Mouse (Mus musculus) CH12.LX (cell line): ENCODE data around the gene Clec2d. TPM values are rescaled to one million over a fixed set of nuclear protein-coding genes. Genes with fewer than 3 reads are reported as not detected.

Experiments
- DNase-seq: peaks from one replicate; pipeline ENCODE4 v3.0.0-alpha.2; 2013; ENCODE audit errors: extremely low read depth
- H3K27ac ChIP-seq: 2 replicates; pipeline ENCODE4 v1.5.1; 2012; ENCODE audit warnings: low read depth, mild to moderate bottlenecking, control low read depth, moderate library complexity; ENCODE audit not compliant: insufficient read depth
- H3K27me3 ChIP-seq: replicated peaks from 2 replicates; pipeline ENCODE3; 2012; ENCODE audit warnings: inconsistent platforms
- H3K36me3 ChIP-seq, 2 experiments: replicated peaks in 1 of 2; 2 replicates each; pipeline versions ENCODE3 to v1.6.1; 2012; ENCODE audit warnings: inconsistent platforms in 1 of 2, low read length in 1 of 2, mild to moderate bottlenecking in 1 of 2, mixed read lengths in 1 of 2, moderate library complexity in 1 of 2; ENCODE audit not compliant: control insufficient read depth in 1 of 2, insufficient read depth in 1 of 2
- H3K4me1 ChIP-seq, 2 experiments: 2 replicates each; pipeline ENCODE4 v1.6.1; 2012; ENCODE audit warnings: inconsistent platforms in 1 of 2, moderate library complexity in 1 of 2; ENCODE audit not compliant: insufficient read depth in 2 of 2, control insufficient read depth in 1 of 2
- H3K4me2 ChIP-seq: 2 replicates; pipeline ENCODE4 v1.6.1; 2012; ENCODE audit warnings: low read depth, mild to moderate bottlenecking, control low read depth; ENCODE audit not compliant: poor library complexity, insufficient read depth, severe bottlenecking
- H3K4me3 ChIP-seq, 3 experiments: fragments of 150-350 bp in 1 of 3; sonication (generic) in 1 of 3; replicated peaks in 1 of 3; 2 replicates each; pipeline versions ENCODE3 to v1.5.1; 2011 to 2012; ENCODE audit warnings: low read depth in 2 of 3, low read length in 2 of 3, mild to moderate bottlenecking in 2 of 3, moderate library complexity in 2 of 3, control low read depth in 1 of 3, improper control_type of control experiment in 1 of 3, inconsistent platforms in 1 of 3, mixed read lengths in 1 of 3; ENCODE audit not compliant: poor library complexity in 1 of 3
- H3K79me2 ChIP-seq: replicated peaks from 2 replicates; pipeline ENCODE4 v1.6.1; 2012; ENCODE audit warnings: mild to moderate bottlenecking, moderate library complexity; ENCODE audit not compliant: control insufficient read depth, poor library complexity, insufficient read depth, severe bottlenecking; ENCODE audit errors: extremely low read depth
- H3K9ac ChIP-seq: 2 replicates; pipeline ENCODE4 v1.6.1; 2012; ENCODE audit warnings: low read depth, mild to moderate bottlenecking, control low read depth, moderate library complexity; ENCODE audit not compliant: insufficient read depth
- H3K9me3 ChIP-seq: replicated peaks from 2 replicates; pipeline ENCODE3; 2012; ENCODE audit warnings: low read length, inconsistent platforms, mixed read lengths
- CHD1 ChIP-seq: IDR thresholded peaks from 2 replicates; pipeline ENCODE4 v1.6.1; 2012; ENCODE audit warnings: low read depth, low read length, improper control_type of control experiment, inconsistent platforms
- CHD2 ChIP-seq: IDR thresholded peaks from 2 replicates; pipeline ENCODE4 v1.6.1; 2011; ENCODE audit warnings: low read length, improper control_type of control experiment
- CTCF ChIP-seq, 2 experiments: IDR thresholded peaks in 1 of 2; conservative IDR thresholded peaks in 1 of 2; 2 replicates each; pipeline ENCODE4 v1.5.1; 2011 to 2012; ENCODE audit warnings: low read depth in 2 of 2, low read length in 2 of 2, improper control_type of control experiment in 1 of 2, inconsistent platforms in 1 of 2, mild to moderate bottlenecking in 1 of 2, moderate library complexity in 1 of 2
- ELF1 ChIP-seq: IDR thresholded peaks from 2 replicates; pipeline ENCODE4 v1.6.1; 2014; ENCODE audit warnings: low read depth, mild to moderate bottlenecking, inconsistent platforms, low read length, improper control_type of control experiment
- EP300 ChIP-seq: IDR thresholded peaks from 2 replicates; pipeline ENCODE4 v1.6.1; 2011; ENCODE audit warnings: low read length, improper control_type of control experiment
- ETS1 ChIP-seq: conservative IDR thresholded peaks from 2 replicates; pipeline ENCODE4 v1.6.1; 2012; ENCODE audit warnings: low read depth, mild to moderate bottlenecking, inconsistent platforms, low read length, improper control_type of control experiment, moderate library complexity
- IRF4 ChIP-seq: IDR thresholded peaks from 2 replicates; pipeline ENCODE4 v1.6.1; 2014; ENCODE audit warnings: low read depth, mild to moderate bottlenecking, inconsistent platforms, low read length, improper control_type of control experiment
- JUN ChIP-seq: IDR thresholded peaks from 2 replicates; pipeline ENCODE4 v1.6.1; 2011; ENCODE audit warnings: low read depth, mild to moderate bottlenecking, low read length, improper control_type of control experiment, moderate library complexity; ENCODE audit not compliant: insufficient read depth
- JUND ChIP-seq: conservative IDR thresholded peaks from 2 replicates; pipeline ENCODE4 v1.6.1; 2011; ENCODE audit warnings: low read depth, low read length, improper control_type of control experiment
- KAT2A ChIP-seq: IDR thresholded peaks from 2 replicates; pipeline ENCODE4 v1.6.1; 2012; ENCODE audit warnings: low read length, improper control_type of control experiment, inconsistent platforms; ENCODE audit not compliant: insufficient replicate concordance
- MAFK ChIP-seq: IDR thresholded peaks from 2 replicates; pipeline ENCODE4 v1.6.1; 2011; ENCODE audit warnings: low read length, improper control_type of control experiment; ENCODE audit not compliant: insufficient replicate concordance
- MAX ChIP-seq: IDR thresholded peaks from 2 replicates; pipeline ENCODE4 v1.6.1; 2011; ENCODE audit warnings: low read length, improper control_type of control experiment
- MAZ ChIP-seq: IDR thresholded peaks from 2 replicates; pipeline ENCODE4 v1.6.1; 2012; ENCODE audit warnings: low read depth, mild to moderate bottlenecking, inconsistent platforms, low read length, improper control_type of control experiment, moderate library complexity
- MEF2A ChIP-seq: IDR thresholded peaks from 2 replicates; pipeline ENCODE4 v1.6.1; 2014; ENCODE audit warnings: low read depth, mild to moderate bottlenecking, inconsistent platforms, low read length, improper control_type of control experiment, borderline replicate concordance
- MXI1 ChIP-seq: IDR thresholded peaks from 2 replicates; pipeline ENCODE4 v1.6.1; 2011; ENCODE audit warnings: mild to moderate bottlenecking, low read depth, low read length, improper control_type of control experiment
- NELFE ChIP-seq: IDR thresholded peaks from 2 replicates; pipeline ENCODE4 v1.6.1; 2011; ENCODE audit warnings: low read depth, low read length, improper control_type of control experiment
- PAX5 ChIP-seq: IDR thresholded peaks from 2 replicates; pipeline ENCODE4 v1.6.1; 2012; ENCODE audit warnings: low read length, inconsistent platforms, mixed read lengths
- POLR2A ChIP-seq: IDR thresholded peaks from 2 replicates; pipeline ENCODE4 v1.6.1; 2011; ENCODE audit warnings: low read depth, mild to moderate bottlenecking, improper control_type of control experiment, low read length
- RAD21 ChIP-seq: IDR thresholded peaks from 2 replicates; pipeline ENCODE4 v1.6.1; 2011; ENCODE audit warnings: low read depth, mild to moderate bottlenecking, low read length, improper control_type of control experiment, moderate library complexity
- SIN3A ChIP-seq: IDR thresholded peaks from 2 replicates; pipeline ENCODE4 v1.6.1; 2012; ENCODE audit warnings: low read length, improper control_type of control experiment, inconsistent platforms
- SMC3 ChIP-seq: IDR thresholded peaks from 2 replicates; pipeline ENCODE4 v1.6.1; 2011; ENCODE audit warnings: low read depth, low read length, improper control_type of control experiment
- TBP ChIP-seq: conservative IDR thresholded peaks from 2 replicates; pipeline ENCODE4 v1.6.1; 2011; ENCODE audit warnings: low read depth, low read length, improper control_type of control experiment
- TCF12 ChIP-seq: IDR thresholded peaks from 2 replicates; pipeline ENCODE4 v1.6.1; 2014; ENCODE audit warnings: low read depth, mild to moderate bottlenecking, inconsistent platforms, low read length, improper control_type of control experiment
- UBTF ChIP-seq: IDR thresholded peaks from 2 replicates; pipeline ENCODE4 v1.6.1; 2012; ENCODE audit warnings: low read depth, mild to moderate bottlenecking, inconsistent platforms, low read length, improper control_type of control experiment, moderate library complexity
- USF1 ChIP-seq: IDR thresholded peaks from 2 replicates; pipeline ENCODE4 v1.6.1; 2014; ENCODE audit warnings: low read depth, mild to moderate bottlenecking, inconsistent platforms, low read length, improper control_type of control experiment
- ZC3H11A ChIP-seq: IDR thresholded peaks from 2 replicates; pipeline ENCODE4 v1.6.1; 2012; ENCODE audit warnings: low read depth, mild to moderate bottlenecking, inconsistent platforms, low read length, improper control_type of control experiment
- ZKSCAN1 ChIP-seq: IDR thresholded peaks from 2 replicates; pipeline ENCODE4 v1.6.1; 2012; ENCODE audit warnings: low read depth, inconsistent platforms, low read length, improper control_type of control experiment, borderline replicate concordance
- ZNF384 ChIP-seq: IDR thresholded peaks from 2 replicates; pipeline ENCODE4 v1.6.1; 2012; ENCODE audit warnings: low read depth, low read length, improper control_type of control experiment, inconsistent platforms
- dilution Hi-C: fragments of 300-500 bp; cut with MboI; formaldehyde crosslinking; loops from 2 replicates; pipeline ENCODE4 v1.14.3; 2020; ENCODE audit warnings: low sequenced_read_pairs; ENCODE audit not compliant: extremely low pct_unique_long_range_greater_than_20kb, extremely low pct_ligation_motif_present
- in situ Hi-C: fragments of 300-500 bp; cut with MboI; formaldehyde crosslinking; loops from 3 replicates; pipeline ENCODE4 v1.14.3; 2019; ENCODE audit warnings: low sequenced_read_pairs, low pct_ligation_motif_present, low pct_unique_long_range_greater_than_20kb, mixed read lengths
- polyA plus RNA-seq: library from polyadenylated mRNA; unstranded; fragments of >175 nt; gene quantifications from 2 replicates; pipeline ENCODE4 v1.2.1, GENCODE M21; 2012; ENCODE audit warnings: low read depth; ENCODE audit not compliant: insufficient read length
- total RNA-seq, 2 experiments: library from RNA; depleted of rRNA; stranded (reverse); fragments of 300-350 nt in 1 of 2; fragments of >200 nt in 1 of 2; gene quantifications; 2 replicates each; pipeline ENCODE4 v1.2.3; 2012 to 2014

Gene Clec2d
- total and polyA plus RNA-seq, 3 experiments: 5.1 to 50.7 (median 25.9) TPM

GRCm38 (mm10) chr6:129214263-129214662 is 33.8 kb downstream of the Clec2d start:
- DNase-seq: no peak
- no peaks in the 10 kb centered on the region for H3K36me3 ChIP-seq
- no peak for TF ChIP-seq ELF1
- TF ChIP-seq RAD21: no peak
- no peak for TF ChIP-seq MAFK
- TF ChIP-seq NELFE: no peak
- no peak for TF ChIP-seq ETS1
- TF ChIP-seq CHD1: no peak
- no peak for TF ChIP-seq CHD2
- TF ChIP-seq UBTF: no peak
- no peak for TF ChIP-seq ZC3H11A
- no peak for TF ChIP-seq EP300
- TF ChIP-seq MAZ: no peak
- no peak overlapping the region for H3K9ac ChIP-seq
- in situ Hi-C loops: no loop called here
- H3K4me1 ChIP-seq: peaks cover 9 to 26% of the 10 kb centered on the region in 2 experiments
- 0 out of 2 replicates have a peak overlapping the region, but pooled peaks have one; percentile 12 for H3K27ac ChIP-seq
- dilution Hi-C loops: no loop called here
- peaks cover 5% of the 10 kb centered on the region for H3K9me3 ChIP-seq
- H3K4me3 ChIP-seq: no peak overlapping the region
- H3K4me2 ChIP-seq: no peak overlapping the region
- no peaks in the 10 kb centered on the region for H3K79me2 ChIP-seq
- no peaks in the 10 kb centered on the region for H3K27me3 ChIP-seq

GRCm38 (mm10) chr6:129215053-129215452 is 34.6 kb downstream of the Clec2d start:
- peaks cover 5% of the 10 kb centered on the region for H3K9me3 ChIP-seq
- H3K4me1 ChIP-seq: peaks cover 9 to 21% of the 10 kb centered on the region in 2 experiments; a peak in 3 of 4 replicates
- no peak overlapping the region for H3K4me2 ChIP-seq
- TF ChIP-seq CTCF (conservative IDR thresholded peaks at IDR 0.05 in 1 of 2, IDR thresholded peaks at IDR 0.05 in 1 of 2; ENCODE audit: low read depth in 2 of 2, low read length in 2 of 2) (no peak), MAFK (no peak), PAX5 (no peak), TBP (no peak), CHD1 (no peak), ZKSCAN1 (no peak), JUN (no peak), SIN3A (no peak), POLR2A (no peak), MEF2A (no peak), KAT2A (no peak), JUND (no peak), MXI1 (no peak), CHD2 (no peak), IRF4 (no peak), SMC3 (no peak), USF1 (no peak), MAX (no peak), TCF12 (no peak), ZNF384 (no peak)
- DNase-seq: no peak
- dilution Hi-C loops (no loop called here), in situ Hi-C loops (no loop called here)
- no peaks in the 10 kb centered on the region for H3K36me3 ChIP-seq
- H3K4me3 ChIP-seq: no peak overlapping the region
- H3K27me3 ChIP-seq: no peaks in the 10 kb centered on the region
- no peaks in the 10 kb centered on the region for H3K79me2 ChIP-seq
- no peak overlapping the region for H3K27ac ChIP-seq
- no peak overlapping the region for H3K9ac ChIP-seq
